Mouse (Mus musculus): ENCODE measurements around the gene Lmx1a.

- TF ChIP-seq FLI1 (IDR thresholded peaks at IDR 0.05; ENCODE audit: low read length) (no peak), GATA1 (IDR thresholded peaks at IDR 0.05; ENCODE audit: borderline replicate concordance, low read length) (no peak)
Measured at GRCm38 (mm10) chr1:167736793-167737192, 47.8 kb downstream of the Lmx1a start.

Data from megakaryocyte, embryonic 14.5 days (primary cell).